Mouse (Mus musculus) lung, postnatal 25 days (tissue): ENCODE data around the gene Slc39a10.
"Not testable (repeated sequence)": the region's sequence is repeated elsewhere in the genome, so short reads cannot be mapped to it uniquely, and the experiment has no call there.

Source experiments
- DNase-seq: peaks from one replicate; pipeline ENCODE4 v3.0.0; 2022; ENCODE audit warnings: low spot score

The Slc39a10 gene

GRCm38 (mm10) chr1:46864175-46864885 is 28.3 kb downstream of the Slc39a10 start:
- DNase-seq: no peak

DNA sequence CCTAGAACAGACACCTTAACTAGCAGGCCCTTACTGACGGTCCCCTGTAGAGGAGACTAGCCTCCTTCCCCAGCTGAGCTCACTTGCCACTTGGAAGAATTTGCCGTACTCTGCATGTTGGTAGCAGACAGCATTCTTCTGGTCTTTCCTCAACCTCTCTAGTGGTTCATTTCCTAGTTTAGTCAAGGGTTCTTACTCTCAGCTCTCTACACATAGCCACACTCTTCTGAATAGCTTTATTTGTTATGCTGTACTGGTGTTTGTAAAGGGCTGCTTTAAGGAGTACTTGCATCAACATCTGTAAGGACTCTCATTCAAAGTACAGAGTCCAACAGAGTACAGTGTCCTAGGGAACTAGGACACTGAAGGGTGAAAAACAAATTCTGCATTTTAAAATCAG is 29.2 kb downstream of the Slc39a10 start:
- peak; percentile 68 for DNase-seq

DNA sequence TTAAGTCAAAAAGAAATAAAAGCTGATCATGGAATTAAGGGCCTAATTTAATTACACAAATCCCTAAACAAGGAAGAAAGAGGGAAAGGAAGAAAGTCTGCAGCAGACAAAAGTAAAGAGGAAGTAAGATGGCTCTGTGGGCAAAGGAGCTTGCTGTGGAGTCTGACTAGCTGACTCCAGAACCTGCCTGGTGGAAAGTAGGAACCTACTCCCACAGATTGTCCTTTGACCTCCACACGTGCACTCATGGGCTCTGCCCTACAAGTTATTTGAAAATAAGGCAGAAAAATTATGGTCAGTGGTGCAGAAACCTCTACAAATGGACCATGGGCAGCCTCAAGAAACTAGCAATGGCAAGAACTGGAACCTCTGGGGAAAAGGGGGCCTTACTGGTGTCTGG is 32.6 kb downstream of the Slc39a10 start:
- no peak for DNase-seq

- DNase-seq: no peak
Observed at GRCm38 (mm10) chr1:46858579-46858978, 34.1 kb downstream of the Slc39a10 start.

GRCm38 (mm10) chr1:46856498-46856897 is 36.2 kb downstream of the Slc39a10 start:
- DNase-seq: no peak

DNA sequence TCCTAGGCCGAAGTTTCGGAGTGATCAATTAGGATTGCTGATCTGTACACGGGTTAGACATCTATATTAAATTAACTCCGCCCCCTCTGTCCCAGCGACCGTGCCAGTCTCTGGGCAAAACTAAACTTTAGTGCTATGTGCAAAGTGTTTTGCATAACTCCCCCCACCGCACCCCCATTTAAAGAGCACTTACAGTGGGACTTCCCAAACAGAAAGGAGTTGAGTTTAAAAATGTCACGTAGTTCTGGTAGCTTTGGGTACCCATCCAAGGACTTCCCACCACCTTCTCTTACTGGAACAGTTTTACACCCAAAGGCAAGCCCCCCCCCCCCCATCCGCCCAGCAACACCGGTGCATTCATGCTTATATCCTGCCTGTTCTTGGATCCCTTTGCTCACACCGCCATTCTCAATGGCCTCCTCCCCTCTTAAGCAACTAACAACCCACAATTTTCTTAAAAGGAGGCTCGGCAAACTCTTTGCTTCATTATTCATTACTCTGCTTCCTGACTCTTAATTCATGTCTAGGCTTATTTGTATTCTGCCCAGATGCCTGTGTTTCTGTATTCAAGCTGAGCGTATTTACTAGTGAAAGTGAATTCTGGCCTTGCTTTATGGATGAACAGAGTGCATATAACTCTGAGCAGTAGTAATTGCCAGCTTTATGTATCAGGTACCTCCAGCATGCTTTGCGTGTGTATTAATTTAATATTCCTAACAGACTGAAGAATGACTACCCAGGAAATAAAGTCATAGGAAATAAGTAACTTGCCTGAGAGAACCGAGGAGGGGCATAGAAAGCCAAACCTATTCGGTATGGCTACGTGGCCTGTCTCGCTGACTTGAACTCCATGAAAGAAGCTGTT is 38.4 kb downstream of the Slc39a10 start:
- DNase-seq: peak; percentile 91

- peak; percentile 95 for DNase-seq
Observed at GRCm38 (mm10) chr1:46853317-46854035, 39.2 kb downstream of the Slc39a10 start.

DNA sequence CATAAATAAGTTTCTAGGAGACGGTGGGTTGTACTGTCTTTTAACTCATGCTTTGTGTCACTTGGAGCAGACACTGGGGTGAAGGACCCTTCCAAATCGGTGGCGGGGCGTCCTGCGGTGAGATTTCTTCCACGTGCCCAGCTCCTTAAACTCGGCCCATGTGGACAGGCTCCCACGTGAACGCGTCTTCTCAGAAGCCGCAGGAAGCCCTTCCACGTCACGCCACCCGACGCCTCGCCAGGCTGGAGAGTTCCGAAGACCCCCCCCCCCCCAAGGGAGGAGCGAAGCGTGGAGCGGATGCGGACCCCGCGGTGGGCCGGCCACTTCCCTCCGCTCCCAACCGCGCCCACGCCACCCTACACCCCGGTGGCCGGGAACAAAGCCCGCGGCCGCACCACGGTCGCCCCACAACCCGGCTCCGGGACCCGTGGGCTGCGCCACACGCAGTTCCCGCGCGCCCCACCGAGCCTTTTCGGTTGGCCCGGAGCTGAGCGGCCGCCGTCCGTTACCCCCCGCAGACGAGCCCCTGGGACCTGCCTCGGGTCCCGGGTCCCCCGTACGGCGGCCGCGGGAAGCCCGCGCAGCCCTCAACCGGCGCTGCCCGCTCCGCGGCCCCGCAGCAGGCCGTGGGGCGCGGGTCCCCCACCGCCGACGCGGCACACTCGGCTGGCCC is 39.9 kb downstream of the Slc39a10 start:
- DNase-seq: peak; percentile 68

DNA sequence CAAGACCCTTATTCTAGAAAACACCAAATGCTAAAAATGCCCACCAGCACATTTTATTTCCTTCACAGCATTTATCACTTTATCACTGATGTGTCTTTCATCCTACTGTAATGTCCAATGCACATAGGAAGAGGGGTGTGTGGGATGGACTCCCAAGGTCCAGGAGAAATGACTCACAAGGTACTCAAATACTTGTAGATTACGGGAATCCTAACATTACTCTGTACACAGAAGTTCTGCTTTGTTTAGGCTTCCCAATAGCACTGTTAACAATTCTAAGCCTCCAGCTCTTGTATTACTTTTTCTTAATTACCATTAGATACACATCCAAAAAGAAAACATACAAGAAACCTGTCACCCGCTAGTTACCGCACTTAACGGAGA is 40.4 kb downstream of the Slc39a10 start:
- DNase-seq: no peak

DNA sequence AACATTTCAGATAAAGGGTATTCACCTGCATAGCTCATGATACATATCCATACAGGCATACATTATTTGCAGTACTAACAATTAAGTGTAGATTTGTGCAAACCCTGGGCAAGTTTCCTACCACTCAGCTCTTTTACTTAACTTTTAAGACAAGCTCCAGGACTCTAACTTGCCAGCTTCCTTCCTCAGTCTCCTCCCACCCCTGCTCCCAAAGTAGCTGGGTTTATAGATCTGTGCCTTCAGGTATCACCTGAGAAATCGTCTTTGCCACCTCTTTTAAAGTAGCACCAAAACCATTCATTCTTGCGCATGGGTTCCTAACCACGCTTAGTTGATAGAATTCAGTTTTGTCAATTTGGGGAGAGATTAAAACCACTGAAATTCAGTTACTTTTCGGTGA is 41.1 kb downstream of the Slc39a10 start:
- DNase-seq: no peak

GRCm38 (mm10) chr1:46849758-46850157 is 42.9 kb downstream of the Slc39a10 start:
- peak; percentile 90 for DNase-seq

GRCm38 (mm10) chr1:46845221-46845620 is 47.4 kb downstream of the Slc39a10 start:
- DNase-seq: no peak

DNA sequence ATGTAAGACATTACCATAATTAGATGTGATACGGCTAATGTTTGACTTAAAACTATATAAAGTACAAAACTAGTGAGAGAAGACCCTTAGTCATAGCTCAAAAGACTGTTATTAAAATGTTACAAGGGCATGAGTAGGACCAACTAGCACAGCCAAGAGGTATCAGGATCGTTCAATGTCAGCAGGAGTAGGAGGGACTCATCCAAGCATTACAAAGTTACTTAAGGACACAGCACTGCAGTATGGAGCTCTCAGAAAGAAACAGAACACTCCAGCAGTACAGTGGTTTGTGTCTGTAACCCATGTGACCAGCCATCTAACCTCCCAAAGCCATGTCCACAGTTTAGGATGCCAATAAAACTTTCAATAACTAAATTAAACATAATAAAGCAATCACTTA is 48.4 kb downstream of the Slc39a10 start:
- DNase-seq: no peak

- DNase-seq: no peak
Observed at GRCm38 (mm10) chr1:46843406-46843805, 49.2 kb downstream of the Slc39a10 start.

DNA sequence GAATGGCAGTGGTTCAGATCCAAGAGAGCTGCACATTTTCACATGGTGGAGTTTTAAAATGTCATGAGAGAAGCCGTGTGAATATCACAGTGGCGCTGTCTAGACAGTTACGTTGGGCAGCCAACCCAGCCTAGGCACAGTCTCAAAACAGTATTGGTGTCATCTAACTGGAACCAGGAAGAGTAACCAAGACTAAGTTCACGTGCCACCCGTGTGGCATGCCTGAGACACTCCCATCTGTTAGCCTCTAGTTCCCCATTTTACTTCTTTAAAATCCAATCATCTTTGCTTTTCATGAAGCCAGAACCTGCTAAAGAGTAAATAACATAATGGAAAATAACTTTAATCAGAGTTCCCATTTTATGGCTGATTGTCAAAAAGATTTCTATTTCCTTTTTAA is 60.7 kb downstream of the Slc39a10 start:
- DNase-seq: peak; percentile 35

GRCm38 (mm10) chr1:46830066-46830843 is 62.4 kb downstream of the Slc39a10 start:
- no peak for DNase-seq

DNA sequence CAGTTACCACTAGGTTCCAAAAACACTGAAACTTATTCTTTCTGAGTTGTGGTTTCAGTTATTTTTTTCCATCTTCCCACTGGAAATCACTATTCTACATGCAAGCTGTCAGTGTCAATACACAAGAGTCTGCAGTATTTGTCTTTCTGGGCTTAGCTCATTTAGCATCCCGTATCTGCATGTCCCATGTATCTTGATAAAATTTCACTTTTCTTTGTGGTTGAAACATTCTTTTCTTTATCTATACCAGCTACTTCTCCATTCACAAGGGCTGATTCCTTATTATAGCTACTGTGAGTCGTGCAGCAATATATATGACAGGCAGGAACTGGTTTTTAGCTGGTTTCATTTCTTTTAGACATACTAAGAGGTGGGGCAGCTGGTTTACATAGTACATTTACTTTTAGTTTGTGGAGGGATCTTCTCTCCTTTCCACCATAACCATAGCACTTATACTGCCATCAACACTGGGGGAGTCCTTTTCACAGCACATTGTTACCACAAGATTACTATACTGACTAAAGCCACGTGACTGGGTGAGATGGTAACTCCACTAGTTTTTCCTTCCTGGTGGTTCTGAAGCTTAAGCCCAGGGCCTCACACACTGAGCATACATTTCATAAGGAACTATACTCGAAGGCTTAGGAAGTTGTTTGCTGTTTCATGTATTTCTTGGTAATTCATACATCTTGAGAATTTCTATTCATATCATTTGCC is 70.2 kb downstream of the Slc39a10 start:
- no peak for DNase-seq

- no peak for DNase-seq
Observed at GRCm38 (mm10) chr1:46817934-46818333, 74.7 kb downstream of the Slc39a10 start.

DNA sequence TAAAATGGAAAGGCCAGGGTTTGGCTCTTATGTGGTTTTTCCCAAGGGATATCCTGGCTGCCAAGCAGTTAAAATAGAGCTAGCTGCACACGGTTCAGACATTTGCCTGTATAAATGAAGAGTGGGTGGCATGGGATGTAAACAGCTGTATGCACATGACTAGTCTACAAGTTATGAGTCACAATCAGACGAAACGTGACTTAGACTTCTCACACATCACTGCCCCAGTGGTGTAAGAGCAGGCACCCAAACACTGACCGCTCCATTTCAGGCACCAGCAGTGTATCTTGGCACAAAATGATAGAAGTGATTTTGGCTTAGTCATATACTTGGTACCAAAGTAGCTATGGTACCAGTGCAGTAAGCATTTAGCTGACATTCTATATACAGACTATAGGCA is 84.0 kb downstream of the Slc39a10 start:
- not testable (repeated sequence) for DNase-seq

GRCm38 (mm10) chr1:46805074-46805473 is 87.6 kb downstream of the Slc39a10 start:
- no peak for DNase-seq

DNA sequence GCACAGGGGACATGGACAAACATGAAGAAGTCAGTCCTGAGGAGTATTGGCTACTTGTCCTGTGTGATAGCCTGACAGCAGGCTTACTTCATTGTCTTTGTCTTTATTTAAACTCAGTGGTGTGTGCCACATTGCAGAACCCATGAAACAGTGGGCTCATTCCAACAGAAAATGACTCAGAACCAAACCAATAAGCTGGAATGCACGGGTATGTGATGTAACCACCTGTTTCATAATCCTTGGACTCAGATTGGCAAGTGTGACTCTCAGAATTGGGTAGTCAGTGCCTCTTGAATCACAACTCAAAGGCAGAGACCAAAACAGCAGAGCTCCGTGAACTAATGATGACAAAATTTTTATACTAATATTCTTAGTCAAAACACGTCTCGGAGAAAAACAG is 110.4 kb downstream of the Slc39a10 start:
- DNase-seq: not testable (repeated sequence)
